Mouse (Mus musculus): ENCODE results near the gene Tada3.
A peak's percentile ranks its signal among the peaks of the same experiment; 100 is the strongest.

The Tada3 gene

GRCm38 (mm10) chr6:113386025-113386424 lies 8.3 kb upstream of the Tada3 start:
- DNase-seq = no peak

GRCm38 (mm10) chr6:113385160-113385714 lies 7.6 kb upstream of the Tada3 start:
- DNase-seq = no peak

GRCm38 (mm10) chr6:113384351-113384927 lies 6.8 kb upstream of the Tada3 start:
- no peak for DNase-seq

- no peak for DNase-seq
Measured at GRCm38 (mm10) chr6:113380480-113380879, 2.8 kb upstream of the Tada3 start.

GRCm38 (mm10) chr6:113379246-113379645 lies 1.6 kb upstream of the Tada3 start:
- no peak for DNase-seq

- no peak for DNase-seq
Measured at GRCm38 (mm10) chr6:113377172-113377495, 549 bp downstream of the Tada3 start.

- no peak for DNase-seq
Measured at GRCm38 (mm10) chr6:113373491-113373890, 4.2 kb downstream of the Tada3 start.

GRCm38 (mm10) chr6:113370194-113370929 lies 7.3 kb downstream of the Tada3 start:
- no peak for DNase-seq

- DNase-seq = no peak
Measured at GRCm38 (mm10) chr6:113368577-113368976, 9.1 kb downstream of the Tada3 start.

- no peak for DNase-seq
Measured at GRCm38 (mm10) chr6:113368124-113368523, 9.6 kb downstream of the Tada3 start.

- DNase-seq = no peak
Measured at GRCm38 (mm10) chr6:113367574-113367973, 10.1 kb downstream of the Tada3 start.

GRCm38 (mm10) chr6:113366639-113367038 lies 11.0 kb downstream of the Tada3 start:
- no peak for DNase-seq

GRCm38 (mm10) chr6:113364518-113365135 lies 13.1 kb downstream of the Tada3 start:
- no peak for DNase-seq

GRCm38 (mm10) chr6:113362241-113362640 lies 15.4 kb downstream of the Tada3 start:
- DNase-seq = no peak

- no peak for DNase-seq
Measured at GRCm38 (mm10) chr6:113361476-113361875, 16.2 kb downstream of the Tada3 start.

GRCm38 (mm10) chr6:113353696-113354095 lies 24.0 kb downstream of the Tada3 start:
- DNase-seq = no peak

GRCm38 (mm10) chr6:113352820-113353219 lies 24.9 kb downstream of the Tada3 start:
- no peak for DNase-seq

- DNase-seq = no peak
Measured at GRCm38 (mm10) chr6:113351653-113352052, 26.0 kb downstream of the Tada3 start.

- DNase-seq = no peak
Measured at GRCm38 (mm10) chr6:113351161-113351560, 26.5 kb downstream of the Tada3 start.

GRCm38 (mm10) chr6:113350538-113350937 lies 27.1 kb downstream of the Tada3 start:
- no peak for DNase-seq

- DNase-seq = no peak
Measured at GRCm38 (mm10) chr6:113346897-113347296, 30.8 kb downstream of the Tada3 start.

GRCm38 (mm10) chr6:113344321-113344720 lies 33.4 kb downstream of the Tada3 start:
- DNase-seq = no peak

GRCm38 (mm10) chr6:113343177-113344092 lies 34.2 kb downstream of the Tada3 start, which contains the start of gene Camk1:
Camk1 (minus strand) TSS chr6:113343984.
- peak; percentile 80 for DNase-seq

Data from right cerebral cortex, postnatal 25 days (tissue).